Mouse (Mus musculus) MEL (cell line): ENCODE measurements at regions not wholly inside any gene's neighbourhood (a gene's known extent, or its start where the extent isn't known, plus 50 kb on each side); places are given as distances from the start of the nearest gene placed in this dataset.

Experiments used
- DNase-seq: peaks from one replicate; pipeline ENCODE4 v3.0.0; 2011; ENCODE audit warnings: low read depth, low spot score
- H3K27ac ChIP-seq: 2 replicates; pipeline ENCODE4 v1.5.1; 2012; ENCODE audit warnings: low read depth, mild to moderate bottlenecking, control low read depth, low read length, moderate library complexity; ENCODE audit not compliant: control insufficient read depth
- H3K27me3 ChIP-seq, 2 experiments: fragments of 150-350 bp in 1 of 2; sonication (generic) in 1 of 2; 2 replicates each; pipeline ENCODE4 v1.6.1; 2012; ENCODE audit warnings: low read length in 2 of 2, mild to moderate bottlenecking in 2 of 2, improper control_type of control experiment in 1 of 2, moderate library complexity in 1 of 2; ENCODE audit not compliant: insufficient read depth in 2 of 2, control insufficient read depth in 1 of 2
- H3K36me3 ChIP-seq, 2 experiments: 2 replicates each; pipeline ENCODE4 v1.6.1; 2012 to 2014; ENCODE audit warnings: low read length in 2 of 2, improper control_type of control experiment in 1 of 2, inconsistent platforms in 1 of 2, mild to moderate bottlenecking in 1 of 2; ENCODE audit not compliant: insufficient read depth in 2 of 2, control insufficient read depth in 1 of 2
- H3K4me1 ChIP-seq, 2 experiments: fragments of 150-350 bp in 1 of 2; sonication (generic) in 1 of 2; 2 replicates each; pipeline ENCODE4 v1.6.1; 2012; ENCODE audit warnings: low read length in 2 of 2, improper control_type of control experiment in 1 of 2, mild to moderate bottlenecking in 1 of 2; ENCODE audit not compliant: insufficient read depth in 2 of 2, control insufficient read depth in 1 of 2
- H3K4me3 ChIP-seq, 2 experiments: fragments of 150-350 bp in 1 of 2; sonication (generic) in 1 of 2; 2 replicates each; pipeline ENCODE4 v1.5.1; 2012; ENCODE audit warnings: low read depth in 2 of 2, low read length in 2 of 2, mild to moderate bottlenecking in 2 of 2, moderate library complexity in 2 of 2, control low read depth in 1 of 2, improper control_type of control experiment in 1 of 2; ENCODE audit not compliant: control insufficient read depth in 1 of 2, insufficient read depth in 1 of 2
- H3K79me2 ChIP-seq: 2 replicates; pipeline ENCODE4 v1.6.1; 2012; ENCODE audit warnings: mild to moderate bottlenecking, low read length, moderate library complexity; ENCODE audit not compliant: control insufficient read depth, poor library complexity, insufficient read depth
- H3K9ac ChIP-seq: 2 replicates; pipeline ENCODE4 v1.6.1; 2012; ENCODE audit warnings: low read depth, mild to moderate bottlenecking, control low read depth, low read length, moderate library complexity; ENCODE audit not compliant: control insufficient read depth, poor library complexity, severe bottlenecking
- H3K9me3 ChIP-seq: fragments of 150-350 bp; sonication (generic); replicated peaks from 2 replicates; pipeline ENCODE4 v1.6.1; 2012; ENCODE audit warnings: mild to moderate bottlenecking, low read length, improper control_type of control experiment, moderate library complexity; ENCODE audit not compliant: insufficient read depth
- CHD1 ChIP-seq: IDR thresholded peaks from 2 replicates; pipeline ENCODE4 v1.6.1; 2012; ENCODE audit warnings: low read depth, mild to moderate bottlenecking, inconsistent platforms, low read length, improper control_type of control experiment
- CTCF ChIP-seq, 3 experiments: IDR thresholded peaks in 2 of 3; conservative IDR thresholded peaks in 1 of 3; 2 replicates each; pipeline ENCODE4 v1.5.1; 2011 to 2012; ENCODE audit warnings: low read length in 3 of 3, low read depth in 2 of 3, mild to moderate bottlenecking in 2 of 3, improper control_type of control experiment in 1 of 3, inconsistent platforms in 1 of 3, mixed read lengths in 1 of 3, moderate library complexity in 1 of 3; ENCODE audit not compliant: control insufficient read depth in 1 of 3, insufficient read depth in 1 of 3, poor library complexity in 1 of 3, severe bottlenecking in 1 of 3
- ELF1 ChIP-seq: IDR thresholded peaks from 2 replicates; pipeline ENCODE4 v1.6.1; 2014; ENCODE audit warnings: low read depth, mild to moderate bottlenecking, inconsistent platforms, low read length, improper control_type of control experiment, moderate library complexity
- ETS1 ChIP-seq: IDR thresholded peaks from 2 replicates; pipeline ENCODE4 v1.6.1; 2012; ENCODE audit warnings: low read depth, mild to moderate bottlenecking, inconsistent platforms, low read length, improper control_type of control experiment, moderate library complexity
- JUND ChIP-seq: IDR thresholded peaks from 2 replicates; pipeline ENCODE4 v1.6.1; 2011; ENCODE audit warnings: low read depth, mild to moderate bottlenecking, improper control_type of control experiment, low read length
- MAX ChIP-seq: IDR thresholded peaks from 2 replicates; pipeline ENCODE4 v1.6.1; 2011; ENCODE audit warnings: low read length, improper control_type of control experiment
- MEF2A ChIP-seq: IDR thresholded peaks from 2 replicates; pipeline ENCODE4 v1.6.1; 2014; ENCODE audit warnings: low read depth, mild to moderate bottlenecking, inconsistent platforms, low read length, improper control_type of control experiment; ENCODE audit not compliant: poor library complexity, insufficient replicate concordance, severe bottlenecking; ENCODE audit errors: extremely low read depth
- MXI1 ChIP-seq: IDR thresholded peaks from 2 replicates; pipeline ENCODE4 v1.6.1; 2011; ENCODE audit warnings: mild to moderate bottlenecking, low read depth, low read length, improper control_type of control experiment
- MYB ChIP-seq: IDR thresholded peaks from 2 replicates; pipeline ENCODE4 v1.6.1; 2011; ENCODE audit warnings: mild to moderate bottlenecking, low read depth, low read length, improper control_type of control experiment
- NRF1 ChIP-seq: IDR thresholded peaks from 2 replicates; pipeline ENCODE4 v1.6.1; 2014; ENCODE audit warnings: low read depth, mild to moderate bottlenecking, inconsistent platforms, low read length, improper control_type of control experiment, moderate library complexity; ENCODE audit not compliant: poor library complexity, insufficient read depth, severe bottlenecking
- POLR2A ChIP-seq, 2 experiments: IDR thresholded peaks; 2 replicates each; pipeline ENCODE4 v1.6.1; 2011 to 2012; ENCODE audit warnings: low read length in 2 of 2, mild to moderate bottlenecking in 2 of 2, control low read depth in 1 of 2, improper control_type of control experiment in 1 of 2, low read depth in 1 of 2, moderate library complexity in 1 of 2; ENCODE audit not compliant: control insufficient read depth in 1 of 2, insufficient read depth in 1 of 2, poor library complexity in 1 of 2
- POLR2AphosphoS2 ChIP-seq: IDR thresholded peaks from 2 replicates; pipeline ENCODE4 v1.6.1; 2011; ENCODE audit warnings: low read length, improper control_type of control experiment
- RCOR1 ChIP-seq: IDR thresholded peaks from 2 replicates; pipeline ENCODE4 v1.6.1; 2012; ENCODE audit warnings: low read depth, mild to moderate bottlenecking, inconsistent platforms, low read length, improper control_type of control experiment
- SMC3 ChIP-seq: IDR thresholded peaks from 2 replicates; pipeline ENCODE4 v1.6.1; 2011; ENCODE audit warnings: low read depth, low read length, improper control_type of control experiment
- UBTF ChIP-seq: IDR thresholded peaks from 2 replicates; pipeline ENCODE4 v1.6.1; 2012; ENCODE audit warnings: low read depth, mild to moderate bottlenecking, inconsistent platforms, low read length, improper control_type of control experiment, moderate library complexity, borderline replicate concordance; ENCODE audit not compliant: insufficient read depth
- USF1 ChIP-seq: IDR thresholded peaks from 2 replicates; pipeline ENCODE4 v1.6.1; 2014; ENCODE audit warnings: low read depth, mild to moderate bottlenecking, inconsistent platforms, low read length, improper control_type of control experiment, moderate library complexity
- ZC3H11A ChIP-seq: IDR thresholded peaks from 2 replicates; pipeline ENCODE4 v1.6.1; 2012; ENCODE audit warnings: low read depth, mild to moderate bottlenecking, inconsistent platforms, low read length, improper control_type of control experiment
- ZMIZ1 ChIP-seq: IDR thresholded peaks from 2 replicates; pipeline ENCODE4 v1.6.1; 2012; ENCODE audit warnings: low read depth, mild to moderate bottlenecking, inconsistent platforms, low read length, improper control_type of control experiment, moderate library complexity

DNA sequence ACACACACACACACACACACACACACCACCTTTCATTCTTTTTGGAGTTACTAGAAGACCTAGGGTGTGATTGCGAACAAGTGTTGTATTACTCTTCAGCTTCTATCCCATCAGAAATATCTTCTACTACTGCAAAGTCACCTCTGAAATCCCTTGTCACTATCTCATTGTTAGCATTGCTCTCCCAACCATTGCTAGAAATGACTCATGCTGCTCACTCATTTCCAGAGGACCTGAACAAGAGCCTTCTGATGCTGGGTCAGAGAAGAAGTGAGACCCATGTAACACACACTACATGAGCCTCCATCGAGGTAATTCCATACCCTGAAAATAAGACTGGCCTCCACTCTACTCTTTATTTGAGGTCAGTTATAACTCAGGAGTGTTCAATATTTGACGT, 191.1 kb downstream of the Nuak1 start:
- no peak for DNase-seq
- H3K27me3 ChIP-seq, result no peaks in the 10 kb centered on the region
- no peak overlapping the region for H3K9ac ChIP-seq
- no peaks in the 10 kb centered on the region for H3K36me3 ChIP-seq
- no peaks in the 10 kb centered on the region for H3K9me3 ChIP-seq
- H3K4me1 ChIP-seq, result no peaks in the 10 kb centered on the region
- H3K4me3 ChIP-seq, result no peak overlapping the region
- H3K27ac ChIP-seq, result no peak overlapping the region
- no peaks in the 10 kb centered on the region for H3K79me2 ChIP-seq
- TF ChIP-seq ETS1 (no peak), POLR2A (IDR thresholded peaks at IDR 0.05; ENCODE audit: control insufficient read depth in 1 of 2, insufficient read depth in 1 of 2, low read depth in 1 of 2, low read length in 2 of 2, poor library complexity in 1 of 2) (no peak), MYB (no peak), UBTF (no peak), RCOR1 (no peak), CHD1 (no peak), NRF1 (no peak), SMC3 (no peak), POLR2AphosphoS2 (no peak), MXI1 (no peak), MEF2A (no peak), MAX (no peak), JUND (no peak), CTCF (IDR thresholded peaks at IDR 0.05 in 2 of 3, conservative IDR thresholded peaks at IDR 0.05 in 1 of 3; ENCODE audit: control insufficient read depth in 1 of 3, insufficient read depth in 1 of 3, low read depth in 2 of 3, low read length in 3 of 3, poor library complexity in 1 of 3, severe bottlenecking in 1 of 3) (no peak), ELF1 (no peak), USF1 (no peak)
- TF ChIP-seq, all 39 proteins: peak for 0

GRCm38 (mm10) chr10:84260931-84261650, 179.3 kb downstream of the Nuak1 start:
- no peaks in the 10 kb centered on the region for H3K36me3 ChIP-seq
- H3K9ac ChIP-seq, result no peak overlapping the region
- no peaks in the 10 kb centered on the region for H3K27me3 ChIP-seq
- H3K79me2 ChIP-seq, result no peaks in the 10 kb centered on the region
- H3K4me3 ChIP-seq, result no peak overlapping the region
- TF ChIP-seq ZC3H11A (no peak), USF1 (no peak), POLR2A (IDR thresholded peaks at IDR 0.05; ENCODE audit: control insufficient read depth in 1 of 2, insufficient read depth in 1 of 2, low read depth in 1 of 2, low read length in 2 of 2, poor library complexity in 1 of 2) (no peak), POLR2AphosphoS2 (no peak), ZMIZ1 (no peak), ETS1 (no peak)
- no peak for DNase-seq
- no peak overlapping the region for H3K27ac ChIP-seq
- H3K4me1 ChIP-seq, result no peaks in the 10 kb centered on the region
- no peaks in the 10 kb centered on the region for H3K9me3 ChIP-seq
